In genomic region chr12:29528031-29528771, GRCm38 (mm10) we compare ENCODE assay signal across 9 mouse cellular contexts. TPM values are rescaled to one million over a fixed set of nuclear protein-coding genes. Genes with fewer than 3 reads are reported as not detected.
DNase-seq lines count a peak whose midpoint lies in the region; ATAC-seq and TF ChIP-seq lines count a peak whose summit lies in the region.
"Had no signal": no experiment of that assay in that cellular context is flagged by ENCODE, and none has a peak within 500 bp of the region (broad histone marks: within the 10 kb centered on the region; RNA-seq: fewer than 3 reads in every experiment).

TSS of gene Myt1l (plus strand) at chr12:29528384.

- peak; percentile 51 for ATAC-seq in forebrain, embryonic 15.5 days (replicated peaks)

- H3K9ac ChIP-seq in forebrain, embryonic 15.5 days (replicated peaks) = peak within 1 kb of the TSS; percentile 90

- intact Hi-C loops in left cerebral cortex, postnatal 10 days (cut with DNase I) = loop anchor here (5.0 kb wide), 1 partner anchor 386 kb away; no protein-coding TSS in a partner anchor

- peaks cover 5% of the 10 kb centered on the region for H3K27me3 ChIP-seq in E14TG2a.4 (ENCODE audit: insufficient read depth, low read length)
- no peaks in the 10 kb centered on the region for H3K27me3 ChIP-seq in forebrain, embryonic 15.5 days

- H3K36me3 ChIP-seq in E14TG2a.4 (ENCODE audit: insufficient read depth, low read length) = no peaks in the 10 kb centered on the region
- no peaks in the 10 kb centered on the region for H3K36me3 ChIP-seq in forebrain, embryonic 15.5 days

- DNase-seq in MN1 (ENCODE audit: low spot score) = peak; percentile 80
- no peak for DNase-seq in left cerebral cortex, postnatal 10 days (ENCODE audit: extremely low spot score in 1 of 2, low spot score in 2 of 2)
- DNase-seq in right cerebral cortex, adult 18-20 months = peak; percentile 63
- no peak for DNase-seq in lung, postnatal 4 days
- no peak for DNase-seq in spleen, postnatal 36 days (ENCODE audit: low spot score in 2 of 2)
- no peak for DNase-seq in Muller cell, postnatal 12 days (ENCODE audit: inconsistent ontology term)

- no peak for TF ChIP-seq CTCF in E14TG2a.4 (conservative IDR thresholded peaks at IDR 0.05; ENCODE audit: low read length)

- H3K4me1 ChIP-seq in E14TG2a.4 (replicated peaks; ENCODE audit: low read depth, low read length) = peaks cover 10% of the 10 kb centered on the region
- peaks cover 12% of the 10 kb centered on the region for H3K4me1 ChIP-seq in forebrain, embryonic 15.5 days

- 3% methylated on average over 13 of the region's 13 CpGs for WGBS in forebrain, embryonic 15.5 days

- H3K9me3 ChIP-seq in E14TG2a.4 (ENCODE audit: low read length) = no peaks in the 10 kb centered on the region
- H3K9me3 ChIP-seq in forebrain, embryonic 15.5 days = no peaks in the 10 kb centered on the region

- H3K4me2 ChIP-seq in forebrain, embryonic 15.5 days (replicated peaks) = peak within 1 kb of the TSS; percentile 65

- peak within 1 kb of the TSS; percentile 53 for H3K4me3 ChIP-seq in E14TG2a.4 (replicated peaks; ENCODE audit: low read length)
- H3K4me3 ChIP-seq in forebrain, embryonic 15.5 days = peak within 1 kb of the TSS; percentile 53

- peak within 1 kb of the TSS; percentile 100 for H3K27ac ChIP-seq in forebrain, embryonic 15.5 days (replicated peaks)
- H3K27ac ChIP-seq: macrophage had no signal

RNA-seq across cellular contexts. Expression of gene Myt1l, which starts in this region (rescaled TPM):
- 246 and 254 TPM in 2 replicates for polyA plus RNA-seq in forebrain, embryonic 15.5 days (2015; fragmentation: Nextera tagmentation; extraction: Ambion mirVana)
- 100 to 1,000 TPM; 247 to 258 TPM for total RNA-seq in left cerebral cortex, postnatal 10 days (2021)
- polyA plus RNA-seq: macrophage had no signal

Comparison
In these comparisons a context has a peak if more than half of its experiments do, and no peak if none do; other contexts are left out.
1. DNase-seq: peak in MN1 (single experiment) and right cerebral cortex, adult 18-20 months (single experiment); none in left cerebral cortex, postnatal 10 days (0 of 2), lung, postnatal 4 days (0 of 2), spleen, postnatal 36 days (0 of 2) and Muller cell, postnatal 12 days (single experiment).